Mouse (Mus musculus) urinary bladder, postnatal 0 days (tissue): Measurements from ENCODE around the gene Cmip. TPM values are rescaled to one million over a fixed set of nuclear protein-coding genes. Genes with fewer than 3 reads are reported as not detected.

Experiments used
- microRNA-seq: library from miRNA; unstranded; fragments of <30 nt; microRNA quantifications from one replicate; pipeline ENCODE4, GENCODE M21; 2016
- polyA plus RNA-seq: library from polyadenylated mRNA; unstranded; fragments of >200 nt; fragmentation: Nextera tagmentation; extraction: Ambion mirVana; gene quantifications from 2 replicates; pipeline ENCODE4 v1.2.1, GENCODE M21; 2015

Cmip gene
- 10.3 and 12.9 TPM in 2 replicates for polyA plus RNA-seq

DNA sequence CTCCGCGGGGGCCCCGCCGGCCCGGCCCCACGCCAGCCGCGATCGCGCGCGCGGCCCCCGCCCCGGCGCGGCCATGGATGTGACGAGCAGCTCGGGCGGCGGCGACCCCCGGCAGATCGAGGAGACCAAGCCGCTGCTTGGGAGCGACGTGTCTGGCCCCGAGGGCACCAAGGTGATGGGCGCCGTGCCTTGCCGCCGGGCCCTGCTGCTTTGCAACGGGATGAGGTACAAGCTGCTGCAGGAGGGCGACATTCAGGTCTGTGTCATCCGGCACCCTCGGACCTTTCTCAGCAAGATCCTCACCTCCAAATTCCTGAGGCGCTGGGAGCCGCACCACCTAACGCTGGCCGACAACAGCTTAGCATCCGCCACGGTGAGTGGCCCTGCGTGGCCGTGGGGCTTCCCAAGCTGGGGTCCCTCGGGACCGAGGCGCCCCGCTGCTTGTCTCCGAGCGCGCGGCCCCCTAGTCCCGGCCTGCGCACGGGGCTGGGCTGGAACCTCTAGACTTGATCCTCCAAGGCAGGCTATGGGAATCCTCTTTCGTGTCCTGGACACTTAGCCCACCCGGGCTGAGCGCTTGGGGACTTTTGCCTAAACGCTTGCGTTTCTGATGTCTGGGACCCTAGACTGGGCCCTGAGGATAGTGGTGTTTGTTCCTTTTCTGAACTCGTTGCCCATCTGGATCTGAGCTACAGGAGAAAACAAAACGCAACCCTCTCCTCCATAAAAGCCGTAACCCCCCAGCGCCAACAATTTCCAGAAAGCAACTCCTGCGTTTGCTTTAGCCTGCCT lies at the start of gene Cmip:
Gene Cmip, plus strand, starts transcription at position 36 of the 792 bp plus-strand sequence.

DNA sequence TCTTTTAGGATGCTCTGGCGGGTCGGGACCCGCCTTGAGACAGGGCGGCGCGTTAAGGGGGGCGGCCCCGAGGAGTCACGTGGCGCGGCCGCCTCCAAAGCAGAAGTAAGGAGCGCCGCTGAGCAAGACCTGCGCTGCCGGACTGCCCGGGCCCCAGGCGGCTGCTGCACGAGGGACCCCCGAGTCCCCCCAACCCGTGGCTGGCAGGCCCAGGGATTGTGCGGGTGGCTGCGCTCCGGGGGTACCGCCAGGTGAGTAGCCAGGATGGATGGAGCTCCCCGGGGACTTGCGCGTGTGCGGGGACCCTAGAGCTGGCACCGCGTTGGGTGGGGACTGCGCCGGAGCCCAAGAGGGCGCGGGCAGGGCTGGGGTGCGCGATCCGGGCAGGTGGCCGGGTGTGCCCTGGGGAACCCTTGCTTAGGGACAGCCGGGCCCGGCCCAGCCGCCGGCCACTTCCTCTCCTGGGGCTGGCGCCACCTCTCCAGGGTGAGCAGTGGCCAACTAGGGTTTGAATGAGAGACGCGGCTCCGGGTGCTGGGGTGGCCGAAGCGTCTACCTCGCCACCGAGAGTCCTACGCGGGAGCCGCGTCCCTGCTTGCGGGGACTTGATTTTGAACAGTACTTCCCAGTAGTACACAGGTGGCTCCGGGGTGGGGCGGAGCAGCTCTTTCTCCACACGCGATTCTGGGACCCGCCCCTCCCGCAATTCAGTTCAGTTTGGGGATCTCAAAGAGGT lies 241.5 kb downstream of the Cmip start, which contains the start of gene Plcg2:
Gene Plcg2, plus strand, starts transcription at position 113 of the 736 bp plus-strand sequence.

Small RNAs within 50 kb of the gene (microRNA-seq; reads per million reads assigned to microRNA genes)
- not detected for gene Mir7077
- not detected for gene Mir7078

Other genes with a start within 250 kb of the Cmip start
- gene Pkd1l2, start 174.6 kb upstream of the Cmip start, polyA plus RNA-seq = 0.07 and 0.13 TPM in 2 replicates
- gene Bco1, start 161.2 kb upstream of the Cmip start, polyA plus RNA-seq = 0.98 and 0.99 TPM in 2 replicates
- gene Gan, start 98.9 kb upstream of the Cmip start, polyA plus RNA-seq = 2.0 and 2.5 TPM in 2 replicates
- gene Plcg2, start 241.2 kb downstream of the Cmip start, polyA plus RNA-seq = 3.3 and 5.2 TPM in 2 replicates